Mouse (Mus musculus): ENCODE data around the gene Kirrel2. TPM values are rescaled to one million over a fixed set of nuclear protein-coding genes. Genes with fewer than 3 reads are reported as not detected.

Gene Kirrel2
- polyA plus RNA-seq, 1 experiment = not detected

DNA sequence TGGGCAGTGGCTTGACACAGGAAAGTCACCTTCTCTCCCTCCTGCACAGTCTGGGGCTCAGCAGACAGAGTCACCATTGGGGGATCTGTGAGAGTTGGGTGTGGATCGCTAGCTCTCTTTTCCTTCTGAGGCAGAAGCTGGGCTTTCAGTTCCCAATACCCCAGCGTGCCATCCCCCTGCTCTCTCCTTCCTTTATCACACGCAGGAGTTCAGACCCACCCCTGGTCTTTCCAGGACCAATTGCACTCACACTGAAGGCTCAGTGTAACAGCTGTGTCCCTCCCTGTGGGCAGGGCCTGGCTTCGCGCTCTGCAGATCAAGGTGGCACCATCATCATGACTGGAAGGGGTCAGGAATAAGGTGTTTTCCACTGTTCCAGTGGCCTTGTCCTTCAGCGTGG lies 3.2 kb downstream of the Kirrel2 start:
- no peak for TF ChIP-seq GATA1 (IDR thresholded peaks at IDR 0.05; ENCODE audit: low read length)

DNA sequence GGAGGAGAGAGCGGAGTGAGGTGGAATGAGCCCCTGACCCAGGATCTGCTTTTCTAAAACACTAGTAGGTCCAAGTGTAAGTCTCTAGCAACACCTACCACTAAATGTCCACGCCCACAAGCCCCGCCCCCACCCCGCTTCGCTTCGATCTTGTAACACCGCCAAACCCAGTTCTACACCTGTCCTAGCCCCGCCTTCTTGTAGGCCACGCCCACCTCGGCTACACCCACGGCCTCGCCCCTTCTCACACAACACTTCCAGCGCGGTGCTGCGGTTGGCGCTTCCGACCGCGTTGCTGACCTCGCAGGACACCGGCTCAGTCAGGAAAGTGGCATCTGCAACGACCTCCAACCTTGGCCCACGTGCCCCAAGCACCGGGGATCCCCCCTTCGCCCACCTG lies 3.7 kb downstream of the Kirrel2 start:
- TF ChIP-seq GATA1 (IDR thresholded peaks at IDR 0.05; ENCODE audit: low read length) = no peak

DNA sequence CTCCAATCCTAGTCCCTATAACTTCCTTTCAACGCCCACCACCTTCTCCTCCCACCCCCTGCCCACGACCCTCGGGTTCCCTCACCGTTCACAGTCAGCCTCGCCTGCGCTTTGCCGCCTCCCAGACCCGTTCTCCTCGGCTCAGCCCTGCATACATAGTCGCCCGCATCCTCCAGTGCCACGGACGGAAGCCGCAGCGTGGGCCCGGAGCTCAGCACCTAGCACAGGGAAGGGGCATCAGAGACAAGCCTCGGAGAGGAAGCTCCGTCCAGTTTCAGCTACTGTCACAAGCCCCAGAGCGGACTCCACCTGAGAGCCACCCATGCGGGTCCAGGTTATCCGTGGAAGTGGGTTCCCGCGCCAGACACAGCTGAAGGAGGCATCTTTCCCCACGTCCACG lies 4.2 kb downstream of the Kirrel2 start:
- no peak for TF ChIP-seq GATA1 (IDR thresholded peaks at IDR 0.05; ENCODE audit: low read length)

DNA sequence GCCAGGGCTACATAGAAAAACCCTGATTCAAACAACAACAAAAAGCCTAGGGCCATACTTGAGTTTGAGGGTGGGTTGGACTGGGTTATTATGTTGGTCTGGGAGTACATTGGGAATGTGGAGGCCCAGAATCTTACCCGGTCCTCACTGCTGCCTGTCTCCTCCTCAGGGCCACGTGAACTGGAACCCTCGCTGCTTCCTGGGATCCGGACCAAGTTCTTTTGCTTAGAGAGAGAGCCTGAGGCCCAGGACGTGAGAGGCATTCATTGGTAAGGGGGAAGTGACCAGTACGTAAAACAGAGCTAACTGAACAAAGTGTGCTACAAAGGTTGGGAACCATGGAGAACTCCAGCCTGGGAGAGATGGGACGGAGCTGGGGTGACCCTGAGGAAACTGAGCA lies 7.2 kb downstream of the Kirrel2 start:
- TF ChIP-seq GATA1 (IDR thresholded peaks at IDR 0.05; ENCODE audit: low read length) = no peak

DNA sequence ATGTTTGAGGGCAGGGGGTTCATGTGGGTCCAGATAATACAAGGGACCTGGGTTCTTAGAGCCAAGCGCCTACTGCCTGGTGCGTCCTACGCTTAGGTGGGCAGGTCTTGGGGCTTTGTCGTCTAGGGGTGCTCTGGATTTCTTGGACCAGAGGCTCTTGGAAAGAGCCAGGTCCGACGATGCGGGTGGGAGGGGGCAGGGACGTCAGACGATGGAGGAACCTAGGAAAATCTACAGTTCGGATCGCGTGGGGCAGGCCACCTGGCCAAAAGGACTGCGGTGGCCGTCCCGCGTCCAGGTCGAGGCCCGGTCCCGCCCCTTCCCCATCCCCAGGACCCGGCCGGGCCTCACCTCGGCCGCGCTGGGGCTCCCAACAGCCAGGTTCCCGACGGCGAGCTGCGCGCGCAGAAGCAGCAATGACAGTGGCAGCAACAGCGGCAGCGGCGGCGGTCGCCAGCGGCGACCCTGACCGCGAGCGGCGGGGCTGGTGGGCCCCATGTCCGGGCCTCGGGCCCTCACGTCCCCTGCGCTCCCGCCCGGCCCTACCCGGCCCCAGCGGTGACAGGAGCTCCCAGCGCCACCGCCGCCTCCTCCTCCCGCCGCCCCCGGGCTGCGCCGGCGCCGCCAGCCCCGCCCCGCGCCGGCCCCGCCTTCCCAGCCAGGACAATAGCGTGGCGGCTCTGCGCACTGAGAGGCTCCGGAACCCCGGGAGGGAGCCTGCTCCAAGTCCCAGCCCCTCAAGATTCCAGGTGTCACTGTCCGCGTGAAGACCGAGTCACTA lies 12.3 kb downstream of the Kirrel2 start, which contains the start of gene Aplp1:
Gene Aplp1, minus strand, starts transcription at position 565 of the 781 bp plus-strand sequence.
- no peak for TF ChIP-seq GATA1 (IDR thresholded peaks at IDR 0.05; ENCODE audit: low read length)

DNA sequence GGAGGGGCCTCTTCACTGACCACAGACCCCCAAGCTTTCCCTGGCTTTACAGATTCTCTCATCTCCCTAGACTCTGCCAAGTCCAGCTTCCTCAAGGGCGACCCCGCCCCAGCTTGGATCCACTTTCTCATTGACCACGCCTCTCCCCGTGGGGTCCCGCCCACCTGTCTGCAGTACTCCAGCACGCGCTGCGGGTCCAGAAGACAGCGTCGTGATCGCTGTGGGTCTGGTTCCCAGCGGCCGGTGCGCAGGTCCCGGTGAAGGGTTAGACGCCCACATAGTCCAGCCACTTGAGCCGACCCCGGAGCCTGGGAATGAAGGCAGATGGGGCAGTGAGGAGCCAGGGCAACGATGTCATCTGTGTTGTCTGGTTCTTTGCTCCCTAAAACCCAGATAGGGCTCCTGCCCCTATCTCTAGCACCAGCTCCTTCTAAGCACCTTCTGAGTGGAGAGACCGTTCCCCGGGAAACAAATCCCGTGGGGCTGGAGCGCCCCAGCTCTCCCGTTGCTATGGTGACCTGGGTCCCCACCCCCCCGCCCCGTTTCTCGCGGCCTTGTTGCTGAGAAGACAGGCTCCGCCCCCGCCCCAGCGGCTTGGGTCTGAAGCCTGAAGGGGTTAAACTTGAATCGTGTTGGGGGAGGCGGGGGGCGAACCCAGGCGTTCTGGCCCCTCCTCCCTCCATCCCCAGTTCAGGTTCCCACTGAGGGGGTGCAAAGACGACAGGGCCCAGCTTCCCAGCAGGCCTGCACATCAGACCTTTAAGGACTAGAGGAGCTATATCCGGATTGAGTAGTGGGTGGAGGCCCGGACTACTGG lies 13.1 kb downstream of the Kirrel2 start:
- TF ChIP-seq GATA1 (IDR thresholded peaks at IDR 0.05; ENCODE audit: low read length) = no peak

DNA sequence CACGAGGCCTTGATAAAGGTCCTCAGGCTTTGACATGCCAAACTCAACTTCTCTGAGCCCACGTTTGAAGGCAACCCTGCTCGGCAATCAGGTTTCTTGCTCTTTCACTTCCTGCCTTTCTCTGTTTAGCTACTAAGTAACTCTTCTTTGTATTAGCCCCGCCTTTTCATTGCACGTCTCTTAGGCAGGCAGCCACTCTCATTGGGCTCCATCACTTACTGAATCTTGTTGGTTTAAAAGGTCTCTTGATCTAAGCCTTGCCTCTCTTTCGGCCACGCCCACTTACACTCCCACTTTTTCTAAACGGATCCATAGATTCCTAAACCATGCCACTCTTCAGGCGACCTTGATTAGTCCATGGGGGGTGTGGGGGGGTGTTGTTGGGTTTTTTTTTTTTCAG lies 13.8 kb downstream of the Kirrel2 start:
- TF ChIP-seq GATA1 (IDR thresholded peaks at IDR 0.05; ENCODE audit: low read length) = no peak

DNA sequence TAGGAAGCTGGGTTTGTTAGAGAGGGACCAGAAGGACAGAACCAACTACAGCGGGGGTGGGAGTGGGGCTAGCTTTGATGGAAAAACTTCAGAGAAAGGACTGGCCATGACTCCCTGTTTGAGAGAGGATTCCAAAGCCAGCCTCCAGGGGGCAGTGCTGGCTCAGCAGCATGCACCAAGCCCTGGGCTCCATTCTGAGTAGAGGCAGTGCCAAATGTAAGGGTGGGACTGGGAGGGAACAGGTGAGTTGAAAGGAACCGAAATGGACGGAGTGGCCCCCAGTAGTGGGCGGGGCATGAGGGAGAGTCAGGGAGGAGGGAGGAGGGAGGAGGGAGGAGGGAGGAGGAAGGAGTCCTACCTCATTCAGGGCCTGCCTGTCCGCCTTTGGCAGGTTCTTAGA lies 16.8 kb downstream of the Kirrel2 start:
- no peak for TF ChIP-seq GATA1 (IDR thresholded peaks at IDR 0.05; ENCODE audit: low read length)

DNA sequence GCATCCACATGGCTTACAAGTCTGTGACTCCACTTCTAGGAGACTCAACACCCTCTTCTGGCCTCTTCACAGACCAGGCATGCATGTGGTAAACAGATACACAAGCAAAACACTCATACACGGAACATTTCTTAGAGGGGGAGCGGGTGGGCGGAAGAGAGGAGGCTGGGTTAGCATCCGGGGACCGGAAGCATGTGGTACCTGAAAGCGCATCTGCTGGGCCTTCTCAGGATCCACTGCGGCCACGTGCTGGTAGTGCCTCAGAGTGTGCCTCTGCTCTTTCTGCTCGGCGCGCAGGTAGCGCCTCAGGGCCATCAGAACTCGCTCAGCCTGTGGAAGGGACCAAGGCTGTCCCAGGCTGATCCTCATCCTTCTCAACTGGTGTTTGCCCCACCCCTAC lies 17.8 kb downstream of the Kirrel2 start:
- no peak for TF ChIP-seq GATA1 (IDR thresholded peaks at IDR 0.05; ENCODE audit: low read length)

DNA sequence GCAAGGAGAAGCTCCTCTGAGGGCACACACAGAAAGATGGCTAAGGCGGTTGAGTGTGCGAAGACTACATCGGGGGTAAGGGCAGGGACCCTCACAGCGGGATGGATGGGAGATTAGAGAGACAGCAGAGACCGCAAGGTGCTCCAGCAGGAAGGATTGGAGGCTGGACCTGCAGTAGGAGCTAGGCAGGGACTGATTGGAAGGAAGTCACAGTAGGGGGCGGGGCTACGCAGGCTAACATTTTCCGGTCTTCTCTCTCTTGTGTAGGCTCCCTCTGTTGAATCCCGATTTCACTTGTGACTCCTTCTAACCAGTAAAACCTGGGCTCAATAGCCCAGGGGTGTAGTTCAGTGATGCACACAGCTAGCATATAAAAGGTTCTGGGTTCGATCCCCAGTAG lies 20.6 kb downstream of the Kirrel2 start:
- TF ChIP-seq GATA1 (IDR thresholded peaks at IDR 0.05; ENCODE audit: low read length) = no peak

DNA sequence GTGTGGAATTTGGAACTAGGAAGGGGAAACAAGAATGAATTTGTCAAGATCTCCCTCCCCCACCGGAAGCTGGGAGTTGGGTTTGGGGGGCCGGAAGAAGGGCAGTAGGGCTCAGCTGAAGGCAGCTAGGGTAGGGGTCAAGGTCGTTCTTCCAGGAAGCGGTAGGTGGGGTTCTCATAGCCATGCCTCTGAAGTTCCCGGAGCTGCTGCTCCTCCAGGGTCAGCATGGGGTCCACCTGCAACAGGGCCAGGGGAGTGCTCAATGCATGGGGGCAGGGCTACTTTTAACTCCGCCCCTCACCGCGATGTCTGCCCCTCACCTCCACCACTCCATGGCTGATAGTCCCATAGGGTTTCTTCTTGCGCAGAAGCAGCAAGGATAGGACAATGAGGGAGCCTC lies 22.3 kb downstream of the Kirrel2 start:
- TF ChIP-seq GATA1 (IDR thresholded peaks at IDR 0.05; ENCODE audit: low read length) = no peak

DNA sequence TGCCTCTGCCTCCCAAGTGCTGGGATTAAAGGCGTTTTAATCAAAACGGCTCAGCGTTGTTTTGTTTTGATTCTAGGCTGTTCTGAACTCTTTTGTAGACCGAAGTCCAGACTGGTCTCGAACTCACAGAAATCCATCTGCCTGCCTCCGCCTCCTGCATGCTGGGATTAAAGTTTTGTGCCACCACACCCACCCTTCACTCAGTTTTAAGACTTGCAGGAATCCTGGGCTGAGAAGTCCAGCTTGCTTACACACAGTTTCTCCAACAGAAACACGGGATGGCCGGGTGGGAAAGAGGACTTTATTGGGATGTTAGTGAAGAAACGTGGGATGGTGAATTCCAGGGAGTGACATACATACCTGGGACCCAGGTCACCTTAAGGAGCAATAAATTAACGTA lies 22.8 kb downstream of the Kirrel2 start:
- TF ChIP-seq GATA1 (IDR thresholded peaks at IDR 0.05; ENCODE audit: low read length) = no peak

DNA sequence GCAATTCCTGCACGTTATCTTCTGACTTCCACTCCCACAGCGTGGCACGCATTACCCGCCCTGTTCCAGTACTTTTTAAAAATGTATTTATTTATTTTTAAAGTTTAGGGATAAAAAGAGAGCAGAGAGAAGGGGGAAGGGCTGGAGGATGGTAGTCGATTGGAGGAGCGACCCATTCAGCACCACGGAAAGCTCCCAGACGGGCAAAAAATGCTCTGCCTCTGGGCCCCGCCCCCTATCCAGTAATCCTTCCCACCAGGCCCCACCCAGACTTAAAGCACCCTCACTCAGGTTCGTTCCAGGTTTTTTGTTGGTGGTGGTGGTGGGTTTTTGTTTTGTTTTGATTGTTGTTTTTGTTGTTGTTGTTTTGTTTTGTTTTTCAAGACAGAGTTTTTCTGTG lies 23.3 kb downstream of the Kirrel2 start:
- TF ChIP-seq GATA1 (IDR thresholded peaks at IDR 0.05; ENCODE audit: low read length) = no peak

DNA sequence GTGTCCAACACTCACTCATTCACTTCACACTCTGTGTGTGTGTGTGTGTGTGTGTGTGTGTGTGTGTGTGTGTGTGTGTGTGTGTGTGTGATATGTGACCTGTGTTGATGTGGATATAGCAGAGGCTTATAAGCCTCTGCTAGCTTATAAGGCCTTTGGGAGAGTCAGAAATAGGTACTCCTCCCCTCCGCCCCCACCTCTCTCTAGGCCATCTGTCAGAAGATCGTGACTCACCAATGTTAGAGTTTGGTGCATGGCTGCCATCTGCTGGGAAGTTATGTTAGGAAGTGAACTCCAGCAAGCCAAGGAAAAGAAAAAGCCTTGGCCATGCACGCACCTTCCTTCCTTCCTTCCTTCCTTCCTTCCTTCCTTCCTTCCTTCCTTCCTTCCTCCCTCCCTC lies 25.7 kb downstream of the Kirrel2 start:
- TF ChIP-seq GATA1 (IDR thresholded peaks at IDR 0.05; ENCODE audit: low read length) = no peak

DNA sequence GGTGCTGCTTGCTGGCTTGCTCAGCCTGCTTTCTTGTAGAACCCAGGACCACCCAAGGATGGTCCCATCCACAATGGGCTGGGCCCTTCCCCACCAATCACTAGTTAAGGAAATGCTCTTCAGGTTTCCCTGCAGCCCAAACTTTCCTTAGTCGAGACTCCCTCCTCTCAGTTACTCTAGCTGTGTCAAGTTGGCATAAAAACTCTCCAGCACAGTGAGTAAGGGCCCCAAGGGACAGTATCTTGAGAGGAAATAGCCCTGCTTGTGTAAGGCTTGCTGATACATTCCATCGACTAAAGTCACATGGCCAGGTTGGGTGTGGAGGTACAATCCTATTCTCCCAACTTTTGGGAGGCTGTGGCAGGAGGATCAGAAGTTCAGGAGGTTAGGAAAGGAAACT lies 27.3 kb downstream of the Kirrel2 start:
- TF ChIP-seq GATA1 (IDR thresholded peaks at IDR 0.05; ENCODE audit: low read length) = no peak

DNA sequence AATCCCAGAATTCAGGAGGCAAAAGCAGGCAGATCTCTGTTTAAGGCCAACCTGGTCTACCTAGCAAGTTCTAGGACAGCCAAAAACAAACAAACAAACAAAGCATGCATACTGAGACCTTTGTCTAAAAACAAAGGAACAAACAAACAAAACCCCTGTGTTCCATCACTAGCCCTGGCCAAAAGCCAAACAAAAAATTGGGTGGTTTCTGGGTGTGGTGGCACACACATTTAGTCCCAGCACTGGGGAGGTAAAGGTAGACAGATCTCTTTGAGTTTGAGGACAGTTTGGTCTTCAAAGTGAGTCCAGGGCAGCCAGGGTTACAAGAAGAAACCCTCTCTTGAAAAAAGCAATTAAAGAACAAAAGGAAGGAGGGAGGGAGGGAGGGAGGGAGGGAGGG lies 28.2 kb downstream of the Kirrel2 start:
- TF ChIP-seq GATA1 (IDR thresholded peaks at IDR 0.05; ENCODE audit: low read length) = no peak

Measured in G1E-ER4 (cell line).